Mouse (Mus musculus): ENCODE measurements at regions not wholly inside any gene's neighbourhood (a gene's known extent, or its start where the extent isn't known, plus 50 kb on each side); places are given as distances from the start of the nearest gene placed in this dataset.

DNA sequence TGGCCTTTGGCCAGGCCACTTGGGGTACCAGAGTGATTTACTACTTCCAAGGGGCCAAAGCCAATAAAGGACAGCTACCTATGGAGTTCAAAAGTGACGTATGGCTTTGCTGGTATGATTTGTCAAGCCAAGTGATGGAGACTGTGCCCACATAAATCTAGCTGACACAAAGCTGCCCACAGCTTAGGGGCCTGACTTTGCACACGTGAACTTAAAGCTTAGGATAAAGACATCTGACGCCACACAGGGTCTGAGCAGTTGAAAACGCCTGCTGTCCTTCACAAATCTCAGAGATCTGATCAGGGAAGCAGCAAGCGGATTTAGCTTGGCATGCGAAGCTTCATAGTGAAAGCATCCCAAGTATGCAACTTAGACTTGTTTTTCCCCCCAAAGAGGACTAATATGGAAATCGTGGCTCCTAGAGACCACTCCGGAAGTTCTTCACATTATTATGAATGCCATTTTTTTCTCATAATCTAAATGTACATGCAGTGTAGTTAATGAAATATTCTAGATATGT is 127.1 kb upstream of the Col8a1 start:
- Histone ChIP-seq H3K27me3 (no peaks in the 10 kb centered on the region), H3K9me3 (replicated peaks) (no peaks in the 10 kb centered on the region), H3K36me3 (no peaks in the 10 kb centered on the region), H3K4me2 (replicated peaks) (no peak overlapping the region), H3K4me1 (no peaks in the 10 kb centered on the region), H3K9ac (no peak overlapping the region), H3K4me3 (replicated peaks) (no peak overlapping the region), H3K27ac (replicated peaks) (no peak overlapping the region)
- no peak for ATAC-seq (ENCODE audit: insufficient number of reproducible peaks, low FRiP score, low TSS enrichment, low read depth)
- 49% methylated on average over 8 of the region's 8 CpGs for WGBS

DNA sequence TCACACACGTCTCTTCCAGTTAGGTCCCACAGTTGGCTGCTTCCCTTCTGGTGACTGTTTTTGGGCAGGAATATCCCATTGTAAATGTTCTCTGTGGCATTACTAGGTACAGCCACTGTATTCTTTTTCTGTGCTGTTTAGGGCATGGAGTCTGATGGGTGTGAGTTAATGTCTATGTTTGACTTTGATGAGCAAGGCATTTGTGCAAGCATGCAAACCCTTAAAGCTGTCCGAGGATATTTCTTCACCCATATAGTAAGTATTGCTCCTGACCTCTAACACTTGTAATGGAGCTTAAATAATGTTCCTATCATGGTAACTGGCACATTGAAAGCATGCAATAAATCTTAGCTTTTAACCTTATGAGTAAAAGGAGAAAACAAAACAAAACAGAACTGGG is 133.6 kb upstream of the Col8a1 start:
- no peak for ATAC-seq (ENCODE audit: insufficient number of reproducible peaks, low FRiP score, low TSS enrichment, low read depth)
- 84% methylated on average over 2 of the region's 2 CpGs for WGBS
- no peak overlapping the region for H3K9ac ChIP-seq
- H3K4me1 ChIP-seq, result 0 out of 2 replicates have a peak, but pooled peaks cover 4% of the 10 kb centered on the region
- H3K9me3 ChIP-seq (replicated peaks), result no peaks in the 10 kb centered on the region
- no peak overlapping the region for H3K4me2 ChIP-seq (replicated peaks)
- no peaks in the 10 kb centered on the region for H3K36me3 ChIP-seq
- no peaks in the 10 kb centered on the region for H3K27me3 ChIP-seq
- no peak overlapping the region for H3K4me3 ChIP-seq (replicated peaks)
- H3K27ac ChIP-seq (replicated peaks), result no peak overlapping the region

DNA sequence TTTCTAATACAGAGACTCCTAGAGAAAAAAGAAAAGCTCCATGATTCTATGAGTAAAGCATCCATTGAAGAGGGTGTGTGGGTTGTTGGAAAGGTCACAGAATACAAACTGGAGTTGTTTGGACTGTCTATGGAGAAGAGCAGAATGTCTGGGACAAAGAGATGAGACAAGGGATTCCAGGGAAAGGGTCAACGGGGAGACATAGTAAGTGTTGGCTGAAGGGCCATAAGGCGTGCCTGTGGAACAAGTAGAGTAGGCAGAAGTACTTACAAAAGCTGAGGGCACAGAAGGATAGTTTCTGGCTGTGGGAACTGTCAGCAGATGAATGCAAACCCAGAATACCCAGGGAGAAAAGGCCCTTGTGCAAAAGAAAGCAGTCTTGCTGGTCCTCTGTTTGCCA is 134.0 kb upstream of the Col8a1 start:
- H3K36me3 ChIP-seq, result no peaks in the 10 kb centered on the region
- WGBS, result 88% methylated on average over 2 of the region's 2 CpGs
- no peak for ATAC-seq (ENCODE audit: insufficient number of reproducible peaks, low FRiP score, low TSS enrichment, low read depth)
- no peak overlapping the region for H3K9ac ChIP-seq
- no peaks in the 10 kb centered on the region for H3K27me3 ChIP-seq
- 0 out of 2 replicates have a peak, but pooled peaks cover 4% of the 10 kb centered on the region for H3K4me1 ChIP-seq
- H3K4me3 ChIP-seq (replicated peaks), result no peak overlapping the region
- H3K9me3 ChIP-seq (replicated peaks), result no peaks in the 10 kb centered on the region
- no peak overlapping the region for H3K4me2 ChIP-seq (replicated peaks)
- no peak overlapping the region for H3K27ac ChIP-seq (replicated peaks)

DNA sequence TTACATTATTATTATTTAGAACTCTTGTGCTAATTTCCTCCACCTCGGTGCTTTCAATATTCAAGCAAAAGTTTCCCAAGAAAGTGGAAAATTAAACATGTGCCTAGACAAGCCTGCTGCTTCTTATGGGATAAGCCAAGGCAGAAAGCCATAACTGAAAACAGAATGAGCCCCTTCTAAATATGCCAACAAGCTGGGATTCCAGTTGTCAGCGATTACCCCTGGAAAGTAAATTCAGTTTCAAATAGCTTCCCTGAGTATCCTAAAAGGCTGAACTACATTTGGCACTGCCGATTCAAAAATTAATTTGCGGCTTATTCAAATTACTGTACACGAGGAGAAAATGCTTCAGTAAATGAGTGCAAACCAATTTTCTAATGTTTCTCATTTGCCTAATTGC is 135.6 kb upstream of the Col8a1 start:
- Histone ChIP-seq H3K9me3 (replicated peaks) (no peaks in the 10 kb centered on the region), H3K27me3 (no peaks in the 10 kb centered on the region), H3K4me3 (replicated peaks) (no peak overlapping the region), H3K9ac (no peak overlapping the region), H3K4me1 (0 out of 2 replicates have a peak, but pooled peaks cover 4% of the 10 kb centered on the region), H3K36me3 (no peaks in the 10 kb centered on the region), H3K4me2 (replicated peaks) (no peak overlapping the region), H3K27ac (replicated peaks) (no peak overlapping the region)
- 0 out of 2 replicates have a peak, but pooled peaks have one; percentile 24 for ATAC-seq (ENCODE audit: insufficient number of reproducible peaks, low FRiP score, low TSS enrichment, low read depth)
- WGBS, result 27% methylated on average over 5 of the region's 5 CpGs

DNA sequence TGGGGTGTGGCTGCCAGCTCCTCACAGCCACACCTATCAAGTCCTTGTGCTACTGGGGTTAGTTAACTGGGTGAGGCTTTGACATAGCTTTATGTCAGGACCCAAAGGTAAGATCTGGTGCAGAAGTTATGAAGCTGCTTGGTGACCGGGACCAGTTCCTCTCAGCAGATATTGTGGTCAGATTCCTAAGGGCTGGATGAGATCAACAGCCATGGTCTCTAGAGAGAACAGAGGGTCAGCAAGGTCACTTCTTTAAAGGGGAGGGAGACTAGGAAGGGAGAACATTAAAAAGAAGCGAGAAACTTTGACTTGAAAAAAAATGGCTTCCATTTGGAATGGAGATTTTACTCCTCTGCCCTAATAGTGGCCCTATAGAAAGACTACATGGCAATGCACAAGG is 138.6 kb upstream of the Col8a1 start:
- no peak for ATAC-seq (ENCODE audit: insufficient number of reproducible peaks, low FRiP score, low TSS enrichment, low read depth)
- no peaks in the 10 kb centered on the region for H3K9me3 ChIP-seq (replicated peaks)
- H3K4me2 ChIP-seq (replicated peaks), result no peak overlapping the region
- no peaks in the 10 kb centered on the region for H3K36me3 ChIP-seq
- no peaks in the 10 kb centered on the region for H3K27me3 ChIP-seq
- H3K4me3 ChIP-seq (replicated peaks), result no peak overlapping the region
- H3K9ac ChIP-seq, result no peak overlapping the region
- no peak overlapping the region for H3K27ac ChIP-seq (replicated peaks)
- 0 out of 2 replicates have a peak, but pooled peaks cover 4% of the 10 kb centered on the region for H3K4me1 ChIP-seq
- 74% methylated on average over 2 of the region's 2 CpGs for WGBS

DNA sequence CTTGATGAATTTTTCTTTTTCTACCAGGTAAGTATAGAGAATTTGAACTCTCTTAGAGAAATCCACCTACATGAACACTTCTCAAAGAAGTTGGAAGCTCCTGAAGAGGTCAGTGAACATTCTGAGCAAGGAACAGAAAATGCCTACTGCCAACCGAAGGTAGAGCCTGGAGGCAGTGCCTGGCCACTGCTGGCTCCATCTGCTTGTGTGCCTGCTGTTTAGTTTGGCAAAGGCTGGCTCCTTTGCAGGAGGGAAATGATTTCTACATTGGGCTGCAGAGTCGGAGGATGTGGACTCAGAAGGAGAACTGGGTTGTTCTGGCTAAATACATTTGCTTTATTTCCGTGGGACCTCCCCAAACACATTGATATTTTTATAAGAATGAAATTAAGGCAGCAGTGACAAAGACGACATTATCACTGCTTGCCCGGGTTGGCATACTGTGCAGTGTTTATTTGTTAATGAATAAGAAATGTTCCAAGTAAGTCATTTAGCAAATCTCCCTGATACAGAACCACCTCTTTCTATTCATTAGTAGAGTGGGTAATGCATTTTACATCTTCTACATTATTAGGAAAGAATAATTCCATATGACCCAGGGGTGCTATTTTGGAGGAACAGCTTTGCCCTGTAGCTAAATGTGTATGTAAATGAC is 139.3 kb upstream of the Col8a1 start:
- H3K9ac ChIP-seq, result no peak overlapping the region

DNA sequence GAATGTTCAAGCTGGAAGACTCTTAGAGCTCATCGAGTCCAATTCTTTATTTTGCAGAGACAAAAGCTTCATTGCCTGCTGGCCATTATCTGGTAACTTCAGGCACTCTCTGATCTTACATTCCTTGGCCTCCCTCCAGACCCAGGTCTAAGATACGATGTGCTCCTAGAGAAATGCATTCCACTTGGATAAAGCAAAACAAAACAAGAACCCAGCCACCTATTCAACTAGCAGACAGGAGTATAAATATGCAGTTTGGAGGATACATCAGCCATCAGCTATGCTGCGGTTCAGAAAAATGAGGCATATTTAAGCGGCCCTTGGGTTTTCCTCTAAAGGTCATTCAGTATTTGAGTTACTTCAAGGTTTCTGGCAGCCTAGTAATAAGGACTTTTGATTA is 146.5 kb upstream of the Col8a1 start:
- 58% methylated on average over 4 of the region's 4 CpGs for WGBS
- H3K36me3 ChIP-seq, result no peaks in the 10 kb centered on the region
- ATAC-seq (ENCODE audit: insufficient number of reproducible peaks, low FRiP score, low TSS enrichment, low read depth), result no peak

More for the DNA sequence above, 139.3 kb upstream of the Col8a1 start:
- Histone ChIP-seq H3K9me3 (replicated peaks) (no peaks in the 10 kb centered on the region), H3K27ac (replicated peaks) (no peak overlapping the region), H3K4me2 (replicated peaks) (no peak overlapping the region), H3K4me3 (replicated peaks) (no peak overlapping the region), H3K27me3 (no peaks in the 10 kb centered on the region), H3K36me3 (no peaks in the 10 kb centered on the region), H3K4me1 (0 out of 2 replicates have a peak, but pooled peaks cover 4% of the 10 kb centered on the region)
- no peak for ATAC-seq (ENCODE audit: insufficient number of reproducible peaks, low FRiP score, low TSS enrichment, low read depth)
- WGBS, result 79% methylated on average over 5 of the region's 5 CpGs

DNA sequence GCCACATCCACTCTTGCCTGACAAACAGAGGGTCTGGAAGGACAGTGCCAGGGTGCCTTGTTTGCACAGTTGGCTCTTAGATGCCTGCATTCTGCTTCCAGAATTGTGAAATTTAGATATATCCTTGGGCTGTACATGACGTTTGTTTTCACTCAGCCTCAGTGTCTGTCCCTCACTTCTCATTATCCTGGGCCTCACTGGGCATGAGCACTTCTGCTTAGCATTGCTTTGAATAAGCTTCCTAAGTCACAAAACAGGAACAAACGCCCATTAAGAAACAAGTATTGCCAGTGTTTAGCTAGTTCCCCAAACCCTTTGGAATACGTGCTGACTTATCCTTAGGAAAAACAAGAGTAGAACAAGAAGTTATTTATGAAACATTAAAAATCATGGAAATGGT is 148.0 kb upstream of the Col8a1 start:
- H3K36me3 ChIP-seq, result no peaks in the 10 kb centered on the region
- H3K4me1 ChIP-seq, result no peaks in the 10 kb centered on the region
- H3K9ac ChIP-seq, result no peak overlapping the region
- H3K4me2 ChIP-seq (replicated peaks), result no peak overlapping the region
- no peaks in the 10 kb centered on the region for H3K9me3 ChIP-seq (replicated peaks)
- 57% methylated on average over 3 of the region's 3 CpGs for WGBS
- no peak overlapping the region for H3K4me3 ChIP-seq (replicated peaks)
- no peak overlapping the region for H3K27ac ChIP-seq (replicated peaks)
- H3K27me3 ChIP-seq, result no peaks in the 10 kb centered on the region
- no peak for ATAC-seq (ENCODE audit: insufficient number of reproducible peaks, low FRiP score, low TSS enrichment, low read depth)

More for the DNA sequence above, 146.5 kb upstream of the Col8a1 start:
- Histone ChIP-seq H3K27me3 (no peaks in the 10 kb centered on the region), H3K4me3 (replicated peaks) (no peak overlapping the region), H3K4me1 (no peaks in the 10 kb centered on the region), H3K9ac (no peak overlapping the region), H3K9me3 (replicated peaks) (no peaks in the 10 kb centered on the region), H3K4me2 (replicated peaks) (no peak overlapping the region), H3K27ac (replicated peaks) (no peak overlapping the region)

DNA sequence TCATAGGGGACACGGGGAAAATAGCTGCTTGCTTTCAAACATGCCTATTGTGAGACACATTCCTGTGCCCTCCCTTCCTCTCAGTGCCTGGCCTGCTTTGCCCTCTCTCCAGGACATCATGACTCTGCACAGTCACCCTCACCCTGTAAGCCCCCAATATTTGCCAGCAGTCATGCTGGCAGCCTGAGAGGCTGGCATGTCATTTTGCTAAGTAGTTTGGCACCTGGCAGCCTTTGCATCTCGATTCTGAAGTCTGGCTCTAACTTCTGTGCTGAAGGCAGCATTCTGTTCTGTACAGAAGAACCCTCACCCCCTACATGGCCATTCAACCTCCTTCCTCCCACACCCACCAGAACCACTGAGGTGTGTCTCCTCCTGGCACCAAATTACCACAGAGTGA is 157.5 kb upstream of the Col8a1 start:
- Histone ChIP-seq H3K36me3 (no peaks in the 10 kb centered on the region), H3K4me3 (replicated peaks) (no peak overlapping the region), H3K27ac (replicated peaks) (no peak overlapping the region), H3K4me1 (no peaks in the 10 kb centered on the region), H3K4me2 (replicated peaks) (no peak overlapping the region), H3K9ac (no peak overlapping the region), H3K9me3 (replicated peaks) (no peaks in the 10 kb centered on the region), H3K27me3 (no peaks in the 10 kb centered on the region)
- WGBS, result 61% methylated on average over 2 of the region's 2 CpGs
- ATAC-seq (ENCODE audit: insufficient number of reproducible peaks, low FRiP score, low TSS enrichment, low read depth), result no peak

DNA sequence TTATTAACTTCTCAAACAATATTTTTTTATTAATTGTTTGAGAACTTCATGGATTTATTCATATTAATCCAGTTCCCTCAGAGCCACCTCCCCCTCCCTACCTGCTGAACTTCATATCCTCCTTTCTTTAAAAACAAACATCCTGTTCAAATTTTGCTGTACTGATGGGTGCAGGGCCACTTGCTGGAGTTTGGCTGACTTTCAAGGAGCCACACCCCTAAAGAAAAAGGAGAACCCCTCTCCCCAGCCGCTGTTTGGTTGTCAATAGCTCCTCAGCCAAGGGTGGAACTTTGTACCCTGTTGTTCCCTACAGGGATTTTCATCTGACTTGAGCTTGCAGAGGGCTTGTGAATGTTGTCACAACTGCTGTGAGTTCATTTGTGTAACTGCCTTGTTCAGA is 160.0 kb upstream of the Col8a1 start:
- Histone ChIP-seq H3K36me3 (no peaks in the 10 kb centered on the region), H3K9ac (no peak overlapping the region), H3K27ac (replicated peaks) (no peak overlapping the region), H3K9me3 (replicated peaks) (no peaks in the 10 kb centered on the region), H3K4me3 (replicated peaks) (no peak overlapping the region), H3K27me3 (no peaks in the 10 kb centered on the region), H3K4me2 (replicated peaks) (no peak overlapping the region), H3K4me1 (no peaks in the 10 kb centered on the region)
- 48% methylated on average over 1 of the region's 1 CpGs for WGBS
- no peak for ATAC-seq (ENCODE audit: insufficient number of reproducible peaks, low FRiP score, low TSS enrichment, low read depth)

DNA sequence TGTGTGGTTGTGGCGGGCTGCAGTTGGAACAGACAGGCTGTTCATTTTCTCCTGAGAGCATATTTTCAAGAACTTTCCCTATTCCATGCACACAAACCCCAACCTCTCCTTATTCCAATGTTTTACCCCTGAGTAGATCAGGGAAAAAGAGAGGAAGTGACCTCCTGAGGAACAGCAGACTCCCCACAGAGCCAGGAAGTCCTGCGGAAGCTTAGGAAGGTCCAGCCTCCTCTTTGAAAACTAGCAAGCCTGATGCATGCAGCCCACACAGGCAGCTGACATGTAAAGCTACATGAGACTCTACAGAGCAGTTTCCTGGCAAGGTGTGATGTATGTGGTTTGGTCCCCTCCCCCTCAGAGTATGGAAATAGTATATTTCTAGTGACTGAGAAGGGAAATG is 160.9 kb upstream of the Col8a1 start:
- 81% methylated on average over 2 of the region's 2 CpGs for WGBS
- no peaks in the 10 kb centered on the region for H3K9me3 ChIP-seq (replicated peaks)
- no peaks in the 10 kb centered on the region for H3K36me3 ChIP-seq
- H3K4me3 ChIP-seq (replicated peaks), result no peak overlapping the region
- no peak overlapping the region for H3K4me2 ChIP-seq (replicated peaks)
- H3K27ac ChIP-seq (replicated peaks), result no peak overlapping the region
- H3K9ac ChIP-seq, result no peak overlapping the region
- no peaks in the 10 kb centered on the region for H3K4me1 ChIP-seq
- no peaks in the 10 kb centered on the region for H3K27me3 ChIP-seq
- no peak for ATAC-seq (ENCODE audit: insufficient number of reproducible peaks, low FRiP score, low TSS enrichment, low read depth)
